Mouse (Mus musculus) MEL (cell line): ENCODE results near the gene Gm29776. TPM values are rescaled to one million over a fixed set of nuclear protein-coding genes. Genes with fewer than 3 reads are reported as not detected.

Experiments used
- DNase-seq: peaks from one replicate; pipeline ENCODE4 v3.0.0; 2011; ENCODE audit warnings: low read depth, low spot score
- H3K27ac ChIP-seq: 2 replicates; pipeline ENCODE4 v1.5.1; 2012; ENCODE audit warnings: low read depth, mild to moderate bottlenecking, control low read depth, low read length, moderate library complexity; ENCODE audit not compliant: control insufficient read depth
- H3K27me3 ChIP-seq, 2 experiments: fragments of 150-350 bp in 1 of 2; sonication (generic) in 1 of 2; 2 replicates each; pipeline ENCODE4 v1.6.1; 2012; ENCODE audit warnings: low read length in 2 of 2, mild to moderate bottlenecking in 2 of 2, improper control_type of control experiment in 1 of 2, moderate library complexity in 1 of 2; ENCODE audit not compliant: insufficient read depth in 2 of 2, control insufficient read depth in 1 of 2
- H3K36me3 ChIP-seq, 2 experiments: 2 replicates each; pipeline ENCODE4 v1.6.1; 2012 to 2014; ENCODE audit warnings: low read length in 2 of 2, improper control_type of control experiment in 1 of 2, inconsistent platforms in 1 of 2, mild to moderate bottlenecking in 1 of 2; ENCODE audit not compliant: insufficient read depth in 2 of 2, control insufficient read depth in 1 of 2
- H3K4me1 ChIP-seq, 2 experiments: fragments of 150-350 bp in 1 of 2; sonication (generic) in 1 of 2; 2 replicates each; pipeline ENCODE4 v1.6.1; 2012; ENCODE audit warnings: low read length in 2 of 2, improper control_type of control experiment in 1 of 2, mild to moderate bottlenecking in 1 of 2; ENCODE audit not compliant: insufficient read depth in 2 of 2, control insufficient read depth in 1 of 2
- H3K4me3 ChIP-seq, 2 experiments: fragments of 150-350 bp in 1 of 2; sonication (generic) in 1 of 2; 2 replicates each; pipeline ENCODE4 v1.5.1; 2012; ENCODE audit warnings: low read depth in 2 of 2, low read length in 2 of 2, mild to moderate bottlenecking in 2 of 2, moderate library complexity in 2 of 2, control low read depth in 1 of 2, improper control_type of control experiment in 1 of 2; ENCODE audit not compliant: control insufficient read depth in 1 of 2, insufficient read depth in 1 of 2
- H3K79me2 ChIP-seq: 2 replicates; pipeline ENCODE4 v1.6.1; 2012; ENCODE audit warnings: mild to moderate bottlenecking, low read length, moderate library complexity; ENCODE audit not compliant: control insufficient read depth, poor library complexity, insufficient read depth
- H3K9ac ChIP-seq: 2 replicates; pipeline ENCODE4 v1.6.1; 2012; ENCODE audit warnings: low read depth, mild to moderate bottlenecking, control low read depth, low read length, moderate library complexity; ENCODE audit not compliant: control insufficient read depth, poor library complexity, severe bottlenecking
- H3K9me3 ChIP-seq: fragments of 150-350 bp; sonication (generic); replicated peaks from 2 replicates; pipeline ENCODE4 v1.6.1; 2012; ENCODE audit warnings: mild to moderate bottlenecking, low read length, improper control_type of control experiment, moderate library complexity; ENCODE audit not compliant: insufficient read depth
- BHLHE40 ChIP-seq: IDR thresholded peaks from 2 replicates; pipeline ENCODE4 v1.6.1; 2012; ENCODE audit warnings: low read depth, mild to moderate bottlenecking, inconsistent platforms, low read length, improper control_type of control experiment, borderline replicate concordance
- CHD2 ChIP-seq: IDR thresholded peaks from 2 replicates; pipeline ENCODE4 v1.6.1; 2011; ENCODE audit warnings: low read length, improper control_type of control experiment
- CTCF ChIP-seq, 3 experiments: IDR thresholded peaks in 2 of 3; conservative IDR thresholded peaks in 1 of 3; 2 replicates each; pipeline ENCODE4 v1.5.1; 2011 to 2012; ENCODE audit warnings: low read length in 3 of 3, low read depth in 2 of 3, mild to moderate bottlenecking in 2 of 3, improper control_type of control experiment in 1 of 3, inconsistent platforms in 1 of 3, mixed read lengths in 1 of 3, moderate library complexity in 1 of 3; ENCODE audit not compliant: control insufficient read depth in 1 of 3, insufficient read depth in 1 of 3, poor library complexity in 1 of 3, severe bottlenecking in 1 of 3
- ELF1 ChIP-seq: IDR thresholded peaks from 2 replicates; pipeline ENCODE4 v1.6.1; 2014; ENCODE audit warnings: low read depth, mild to moderate bottlenecking, inconsistent platforms, low read length, improper control_type of control experiment, moderate library complexity
- EP300 ChIP-seq, 2 experiments: IDR thresholded peaks; 2 replicates each; pipeline ENCODE4 v1.6.1; 2011; ENCODE audit warnings: improper control_type of control experiment in 2 of 2, low read length in 2 of 2, low read depth in 1 of 2, mild to moderate bottlenecking in 1 of 2
- ETS1 ChIP-seq: IDR thresholded peaks from 2 replicates; pipeline ENCODE4 v1.6.1; 2012; ENCODE audit warnings: low read depth, mild to moderate bottlenecking, inconsistent platforms, low read length, improper control_type of control experiment, moderate library complexity
- HCFC1 ChIP-seq: IDR thresholded peaks from 2 replicates; pipeline ENCODE4 v1.6.1; 2012; ENCODE audit warnings: low read depth, mild to moderate bottlenecking, inconsistent platforms, low read length, improper control_type of control experiment, moderate library complexity
- JUND ChIP-seq: IDR thresholded peaks from 2 replicates; pipeline ENCODE4 v1.6.1; 2011; ENCODE audit warnings: low read depth, mild to moderate bottlenecking, improper control_type of control experiment, low read length
- MAFK ChIP-seq: IDR thresholded peaks from 2 replicates; pipeline ENCODE4 v1.6.1; 2011; ENCODE audit warnings: low read depth, mild to moderate bottlenecking, low read length, improper control_type of control experiment, borderline replicate concordance
- MAZ ChIP-seq: IDR thresholded peaks from 2 replicates; pipeline ENCODE4 v1.6.1; 2012; ENCODE audit warnings: low read depth, mild to moderate bottlenecking, inconsistent platforms, low read length, improper control_type of control experiment
- MEF2A ChIP-seq: IDR thresholded peaks from 2 replicates; pipeline ENCODE4 v1.6.1; 2014; ENCODE audit warnings: low read depth, mild to moderate bottlenecking, inconsistent platforms, low read length, improper control_type of control experiment; ENCODE audit not compliant: poor library complexity, insufficient replicate concordance, severe bottlenecking; ENCODE audit errors: extremely low read depth
- MYC ChIP-seq: IDR thresholded peaks from 2 replicates; pipeline ENCODE4 v1.6.1; 2011; ENCODE audit warnings: low read depth, mild to moderate bottlenecking, low read length, improper control_type of control experiment, moderate library complexity
- NRF1 ChIP-seq: IDR thresholded peaks from 2 replicates; pipeline ENCODE4 v1.6.1; 2014; ENCODE audit warnings: low read depth, mild to moderate bottlenecking, inconsistent platforms, low read length, improper control_type of control experiment, moderate library complexity; ENCODE audit not compliant: poor library complexity, insufficient read depth, severe bottlenecking
- RAD21 ChIP-seq: IDR thresholded peaks from 2 replicates; pipeline ENCODE4 v1.6.1; 2011; ENCODE audit warnings: mild to moderate bottlenecking, low read depth, low read length, improper control_type of control experiment
- SIN3A ChIP-seq: IDR thresholded peaks from 2 replicates; pipeline ENCODE4 v1.6.1; 2012; ENCODE audit warnings: low read length, improper control_type of control experiment, inconsistent platforms
- TBP ChIP-seq: IDR thresholded peaks from 2 replicates; pipeline ENCODE4 v1.8.0; 2011; ENCODE audit warnings: low read depth, low read length, improper control_type of control experiment
- USF1 ChIP-seq: IDR thresholded peaks from 2 replicates; pipeline ENCODE4 v1.6.1; 2014; ENCODE audit warnings: low read depth, mild to moderate bottlenecking, inconsistent platforms, low read length, improper control_type of control experiment, moderate library complexity
- ZKSCAN1 ChIP-seq: IDR thresholded peaks from 2 replicates; pipeline ENCODE4 v1.6.1; 2012; ENCODE audit warnings: low read depth, mild to moderate bottlenecking, inconsistent platforms, low read length, improper control_type of control experiment, moderate library complexity
- ZNF384 ChIP-seq: IDR thresholded peaks from 2 replicates; pipeline ENCODE4 v1.6.1; 2012; ENCODE audit warnings: low read depth, mild to moderate bottlenecking, inconsistent platforms, low read length, improper control_type of control experiment
- polyA plus RNA-seq, 2 experiments: library from polyadenylated mRNA; stranded (reverse) in 1 of 2; unstranded in 1 of 2; fragments of >175 nt in 1 of 2; fragments of >200 nt in 1 of 2; gene quantifications; 2 replicates each; pipeline versions ENCODE4 v1.2.1 to v1.2.4; 2012; ENCODE audit warnings: low replicate concordance in 2 of 2, low read depth in 1 of 2; ENCODE audit not compliant: insufficient read length in 2 of 2, insufficient read depth in 1 of 2, missing spikeins in 1 of 2
- total RNA-seq: library from RNA; depleted of rRNA; stranded (reverse); fragments of 300-350 nt; gene quantifications from 2 replicates; pipeline ENCODE4 v1.2.3, GENCODE M21; 2012

Gene Gm29776
- total and polyA plus RNA-seq, 3 experiments: not detected

- H3K27me3 ChIP-seq: no peaks in the 10 kb centered on the region
- TF ChIP-seq SIN3A (no peak), ELF1 (no peak), JUND (no peak), MEF2A (no peak), ZKSCAN1 (no peak), TBP (no peak), USF1 (no peak), EP300 (IDR thresholded peaks at IDR 0.05; ENCODE audit: low read depth in 1 of 2, low read length in 2 of 2) (no peak), NRF1 (no peak), BHLHE40 (no peak), CTCF (IDR thresholded peaks at IDR 0.05 in 2 of 3, conservative IDR thresholded peaks at IDR 0.05 in 1 of 3; ENCODE audit: control insufficient read depth in 1 of 3, insufficient read depth in 1 of 3, low read depth in 2 of 3, low read length in 3 of 3, poor library complexity in 1 of 3, severe bottlenecking in 1 of 3) (no peak), CHD2 (no peak), RAD21 (no peak), MAFK (no peak)
- H3K9ac ChIP-seq: no peak overlapping the region
- H3K4me3 ChIP-seq: no peak overlapping the region
- H3K79me2 ChIP-seq: no peaks in the 10 kb centered on the region
- no peaks in the 10 kb centered on the region for H3K9me3 ChIP-seq
- H3K27ac ChIP-seq: no peak overlapping the region
- H3K4me1 ChIP-seq: peaks cover 0 to 12% of the 10 kb centered on the region in 2 experiments; a peak in 1 of 4 replicates
- no peaks in the 10 kb centered on the region for H3K36me3 ChIP-seq
- DNase-seq: no peak
Measured at GRCm38 (mm10) chr14:54724049-54724448, 25.4 kb upstream of the Gm29776 start.

- Histone ChIP-seq H3K79me2 (no peaks in the 10 kb centered on the region), H3K4me3 (no peak overlapping the region), H3K27ac (no peak overlapping the region), H3K9ac (no peak overlapping the region), H3K4me1 (peaks cover 0 to 15% of the 10 kb centered on the region in 2 experiments; a peak in 1 of 4 replicates), H3K36me3 (no peaks in the 10 kb centered on the region), H3K27me3 (no peaks in the 10 kb centered on the region), H3K9me3 (no peaks in the 10 kb centered on the region)
- no peak for DNase-seq
- TF ChIP-seq HCFC1: no peak
- TF ChIP-seq SIN3A: no peak
- no peak for TF ChIP-seq ETS1
- no peak for TF ChIP-seq RAD21
- no peak for TF ChIP-seq JUND
- no peak for TF ChIP-seq MYC
- TF ChIP-seq MAZ: no peak
- TF ChIP-seq USF1: no peak
- no peak for TF ChIP-seq ZNF384
Measured at GRCm38 (mm10) chr14:54721711-54722110, 23.1 kb upstream of the Gm29776 start.
